Mouse (Mus musculus): Measurements from ENCODE around the gene Arl6ip6. TPM values are rescaled to one million over a fixed set of nuclear protein-coding genes. Genes with fewer than 3 reads are reported as not detected.

The Arl6ip6 gene
- polyA plus RNA-seq (2016; fragmentation: Nextera tagmentation; extraction: Ambion mirVana) = 78.6 and 79.9 TPM in 2 replicates

DNA sequence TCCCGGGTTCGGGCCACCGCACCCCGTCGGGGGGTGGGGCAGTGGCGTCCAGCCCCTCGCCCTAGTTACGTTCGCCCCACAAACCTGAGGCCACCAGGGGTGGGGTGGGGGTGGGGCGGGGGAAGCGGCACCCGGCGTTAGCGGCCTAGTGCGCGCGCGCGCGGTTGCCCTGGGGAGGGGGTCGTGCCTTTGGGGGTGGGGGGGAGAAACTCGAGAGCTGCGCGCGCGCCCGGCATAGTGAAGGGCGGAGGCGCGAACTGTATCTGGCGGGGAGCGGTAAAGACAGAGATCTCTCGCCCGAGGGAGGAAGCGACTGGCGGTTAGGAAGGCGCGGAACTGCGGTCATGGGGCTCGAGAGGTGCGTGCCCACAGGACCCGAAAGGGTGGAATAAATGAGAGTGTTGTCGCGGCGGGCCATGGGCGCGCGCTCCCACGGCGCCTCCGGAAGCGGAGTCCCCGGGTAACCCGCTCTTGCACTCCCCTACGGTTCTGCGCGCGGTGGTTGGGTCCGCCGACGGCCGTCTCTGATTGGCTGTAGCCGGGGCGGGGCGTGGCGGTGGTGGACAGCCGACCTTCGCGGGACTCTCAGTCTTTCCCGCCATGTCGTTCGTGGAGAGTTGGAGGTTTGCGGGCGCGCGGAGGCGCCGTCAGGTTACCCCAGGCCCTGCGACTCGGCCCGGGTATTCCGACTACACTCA lies at the start of gene Arl6ip6:
Gene Arl6ip6, plus strand, starts transcription at position 204 of the 698 bp plus-strand sequence.
- Histone ChIP-seq H3K27me3 (no peaks in the 10 kb centered on the region), H3K9ac (peak within 1 kb of the TSS; percentile 89), H3K27ac (peak within 1 kb of the TSS; percentile 96), H3K9me3 (no peaks in the 10 kb centered on the region), H3K4me1 (peaks cover 23% of the 10 kb centered on the region), H3K4me2 (peak within 1 kb of the TSS; percentile 68), H3K4me3 (replicated peaks) (peak within 1 kb of the TSS; percentile 87), H3K36me3 (replicated peaks) (peaks cover 17% of the 10 kb centered on the region)
- peak; percentile 93 for ATAC-seq (ENCODE audit: low FRiP score)
- WGBS = under 1% methylated on average over 80 of the region's 82 CpGs

DNA sequence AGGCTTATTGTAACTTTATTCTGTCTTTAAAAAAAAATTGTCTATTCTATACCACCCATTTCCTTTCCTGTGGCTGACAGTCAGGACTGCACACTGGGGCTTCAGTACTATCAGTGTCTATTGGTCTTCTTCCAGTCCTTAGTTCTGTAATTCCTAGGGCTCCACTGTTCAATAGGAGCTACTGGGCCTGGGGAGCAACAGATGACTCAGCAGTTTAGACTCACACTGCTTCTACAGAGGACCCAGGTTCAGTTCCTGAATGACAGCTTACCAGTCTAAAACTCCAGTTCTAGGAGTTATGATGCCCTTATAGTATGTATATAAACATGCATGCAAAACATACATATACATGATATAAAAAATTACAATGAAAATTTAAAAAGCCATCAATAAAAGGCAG lies 44.7 kb upstream of the Arl6ip6 start:
- H3K9ac ChIP-seq = no peak overlapping the region
- no peaks in the 10 kb centered on the region for H3K4me1 ChIP-seq
- H3K27ac ChIP-seq = no peak overlapping the region
- H3K36me3 ChIP-seq (replicated peaks) = peaks cover 47% of the 10 kb centered on the region
- no peaks in the 10 kb centered on the region for H3K27me3 ChIP-seq
- no peaks in the 10 kb centered on the region for H3K9me3 ChIP-seq
- no peak for ATAC-seq (ENCODE audit: low FRiP score)
- no peak overlapping the region for H3K4me2 ChIP-seq
- no peak overlapping the region for H3K4me3 ChIP-seq (replicated peaks)

DNA sequence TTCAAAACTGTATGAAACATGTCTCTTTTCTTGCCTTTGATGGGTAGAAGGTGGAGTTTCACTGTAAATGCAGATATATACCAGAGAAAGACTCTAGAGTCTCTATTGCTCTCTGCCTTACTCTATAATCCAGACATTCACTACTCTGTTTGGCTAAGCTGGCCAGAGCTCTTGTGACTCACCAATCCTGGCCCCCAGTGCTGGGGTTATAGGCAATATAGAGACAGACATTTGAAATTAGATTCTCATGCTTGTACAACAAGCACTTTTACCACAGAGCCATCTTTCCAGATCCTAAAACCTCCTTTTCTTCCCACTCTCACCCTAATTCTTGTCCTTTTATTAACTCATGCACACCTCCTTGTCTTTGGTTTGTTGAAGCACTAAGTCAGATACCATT lies 17.6 kb upstream of the Arl6ip6 start:
- H3K4me1 ChIP-seq = no peaks in the 10 kb centered on the region
- H3K36me3 ChIP-seq (replicated peaks) = peaks cover 23% of the 10 kb centered on the region
- ATAC-seq (ENCODE audit: low FRiP score) = no peak

DNA sequence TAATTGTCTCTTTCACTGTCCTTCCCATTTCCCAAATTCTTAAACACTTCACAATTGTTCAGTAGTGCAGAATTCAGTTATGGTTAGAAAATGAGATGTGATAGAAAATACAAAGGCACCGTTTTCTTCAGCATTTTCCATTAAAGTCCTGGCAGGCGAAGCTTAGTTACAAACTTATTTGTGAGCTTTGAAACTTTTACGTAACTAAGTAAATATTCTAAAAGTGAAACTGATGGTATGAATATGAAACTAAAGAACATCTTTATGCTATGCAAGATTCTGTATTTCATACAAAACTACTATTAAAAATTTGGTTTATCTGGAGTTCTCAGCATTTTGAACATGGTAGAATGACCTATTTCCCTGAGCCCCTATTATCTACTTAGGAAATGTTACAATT lies 12.6 kb upstream of the Arl6ip6 start:
- 92% methylated on average over 3 of the region's 3 CpGs for WGBS
- Histone ChIP-seq H3K27ac (no peak overlapping the region), H3K4me1 (no peaks in the 10 kb centered on the region; the same call in 1 of the 2 replicates), H3K9ac (no peak overlapping the region), H3K9me3 (no peaks in the 10 kb centered on the region), H3K36me3 (replicated peaks) (peaks cover 16% of the 10 kb centered on the region), H3K4me2 (no peak overlapping the region), H3K4me3 (replicated peaks) (no peak overlapping the region), H3K27me3 (no peaks in the 10 kb centered on the region)
- ATAC-seq (ENCODE audit: low FRiP score) = no peak

More for the DNA sequence above, 17.6 kb upstream of the Arl6ip6 start:
- H3K9me3 ChIP-seq = no peaks in the 10 kb centered on the region
- no peak overlapping the region for H3K4me3 ChIP-seq (replicated peaks)
- no peak overlapping the region for H3K9ac ChIP-seq
- H3K27me3 ChIP-seq = no peaks in the 10 kb centered on the region
- H3K4me2 ChIP-seq = no peak overlapping the region
- H3K27ac ChIP-seq = no peak overlapping the region

DNA sequence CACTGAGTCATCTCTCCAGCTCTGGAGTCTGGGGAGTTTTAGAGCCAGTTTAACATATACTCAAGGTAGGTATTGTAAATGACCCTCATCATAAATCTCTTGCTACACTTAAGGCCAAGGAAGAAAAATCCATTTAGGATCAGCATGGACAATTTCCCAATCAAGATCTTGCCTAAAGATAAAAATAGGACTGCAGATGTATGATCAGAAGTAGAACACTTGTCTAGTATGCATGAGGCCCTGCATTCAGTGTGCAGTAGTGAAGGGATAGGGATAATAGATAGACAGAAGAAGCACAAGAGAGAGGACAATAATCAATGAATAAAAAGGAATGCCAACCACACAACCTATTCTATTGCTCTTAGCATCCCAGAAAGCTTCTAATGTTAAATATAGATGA lies 11.7 kb upstream of the Arl6ip6 start:
- ATAC-seq (ENCODE audit: low FRiP score) = no peak
- no peak overlapping the region for H3K4me2 ChIP-seq
- H3K27ac ChIP-seq = no peak overlapping the region
- H3K27me3 ChIP-seq = no peaks in the 10 kb centered on the region
- no peaks in the 10 kb centered on the region for H3K9me3 ChIP-seq
- no peak overlapping the region for H3K9ac ChIP-seq
- peaks cover 10% of the 10 kb centered on the region for H3K36me3 ChIP-seq (replicated peaks)
- no peak overlapping the region for H3K4me3 ChIP-seq (replicated peaks)
- no peaks in the 10 kb centered on the region; the same call in 1 of the 2 replicates for H3K4me1 ChIP-seq

DNA sequence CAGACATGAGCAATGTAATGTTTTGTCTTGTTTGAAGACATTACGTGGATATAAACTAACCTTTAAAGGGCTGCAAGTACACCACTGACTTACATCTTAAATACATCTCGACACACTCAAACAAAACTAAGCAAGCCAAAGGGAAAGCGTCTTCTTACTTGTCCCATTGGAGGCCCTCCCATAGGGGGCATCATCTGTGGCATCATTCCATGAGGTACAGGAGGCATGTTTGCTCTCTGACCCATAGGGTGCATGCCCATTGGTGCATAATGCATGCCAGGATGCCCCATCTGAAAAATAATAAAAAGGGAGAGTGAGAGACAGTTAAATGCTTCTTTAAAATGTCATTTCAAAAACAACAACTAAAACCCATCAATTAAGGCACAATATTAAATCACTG lies 1.7 kb upstream of the Arl6ip6 start:
- Histone ChIP-seq H3K27ac (no peak overlapping the region), H3K4me1 (peaks cover 23% of the 10 kb centered on the region), H3K4me2 (peak overlapping the region; percentile 58), H3K36me3 (replicated peaks) (peaks cover 3% of the 10 kb centered on the region), H3K27me3 (no peaks in the 10 kb centered on the region), H3K9ac (0 out of 2 replicates have a peak overlapping the region, but pooled peaks have one; percentile 38), H3K9me3 (no peaks in the 10 kb centered on the region), H3K4me3 (replicated peaks) (peak overlapping the region; percentile 87)
- no peak for ATAC-seq (ENCODE audit: low FRiP score)
- WGBS = 81% methylated on average over 3 of the region's 3 CpGs

DNA sequence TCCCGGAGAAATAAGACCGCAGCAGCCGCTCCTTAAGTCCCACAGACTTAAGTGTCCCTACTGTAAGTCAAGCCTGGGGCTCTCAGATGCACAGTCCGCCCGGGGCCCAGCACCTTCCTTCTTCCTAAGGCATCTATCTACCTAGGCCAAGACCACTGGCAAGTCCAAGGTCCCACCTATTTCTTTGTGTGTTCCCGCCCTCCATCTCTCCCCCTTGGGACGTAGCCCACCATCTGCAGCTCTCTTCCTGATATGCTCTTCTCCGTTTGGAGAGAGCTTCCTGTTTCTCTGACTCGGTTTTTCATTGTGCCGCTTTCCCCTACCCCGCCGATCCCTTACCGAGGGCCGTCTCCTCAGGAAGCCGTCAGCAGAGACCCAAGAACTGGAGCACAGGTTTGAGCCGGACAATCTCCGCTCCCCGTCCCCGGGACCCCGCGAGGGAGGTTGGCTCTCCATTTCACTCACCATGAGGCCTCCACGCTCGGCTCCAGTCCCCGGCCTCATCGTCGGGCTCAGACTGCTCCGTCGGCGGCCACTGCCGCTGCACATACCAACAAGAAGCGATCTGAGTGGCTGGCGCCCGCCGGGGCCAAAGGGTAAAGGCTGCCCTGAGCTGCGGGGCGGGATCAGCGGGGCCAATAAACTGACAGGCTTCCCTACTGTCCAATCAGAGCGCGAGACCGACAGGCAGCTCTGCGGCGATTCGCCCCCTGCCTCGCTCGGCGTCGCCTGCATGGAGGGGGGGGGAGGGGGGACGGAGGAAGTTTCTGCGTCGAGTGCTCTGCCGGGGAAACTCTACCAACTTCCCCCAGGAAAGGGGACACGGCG lies 628 bp upstream of the Arl6ip6 start, which contains the start of gene Prpf40a:
Gene Prpf40a, minus strand, starts transcription at position 601 of the 828 bp plus-strand sequence.
- Histone ChIP-seq H3K9ac (peak within 1 kb of the TSS; percentile 89), H3K36me3 (replicated peaks) (peaks cover 12% of the 10 kb centered on the region), H3K4me1 (peaks cover 23% of the 10 kb centered on the region), H3K27ac (peak within 1 kb of the TSS; percentile 96), H3K4me2 (peak within 1 kb of the TSS; percentile 68), H3K27me3 (no peaks in the 10 kb centered on the region), H3K4me3 (replicated peaks) (peak within 1 kb of the TSS; percentile 87), H3K9me3 (no peaks in the 10 kb centered on the region)
- ATAC-seq (ENCODE audit: low FRiP score) = peak; percentile 97
- under 1% methylated on average over 47 of the region's 53 CpGs for WGBS

DNA sequence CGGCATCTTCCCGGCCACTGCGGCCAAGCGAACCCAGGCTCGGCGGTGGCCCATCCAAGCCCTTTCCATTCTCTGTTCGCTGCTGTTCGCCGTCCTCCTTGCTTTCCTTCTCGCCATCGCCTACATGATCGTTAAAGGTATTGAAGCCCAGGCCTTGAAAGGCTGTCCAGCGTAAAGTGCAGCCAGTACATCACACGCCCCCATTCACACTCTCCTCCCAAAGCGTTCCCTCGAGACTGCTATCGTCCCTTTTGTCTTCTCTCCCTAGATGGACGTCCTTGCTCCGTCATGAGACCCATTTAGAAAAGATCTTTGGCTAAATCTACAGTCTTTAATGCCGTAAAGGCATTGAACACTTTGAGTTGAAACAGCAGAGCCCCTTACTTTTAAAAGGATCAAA lies 860 bp downstream of the Arl6ip6 start:
- peak; percentile 1; the same call in 1 of the 2 replicates for ATAC-seq (ENCODE audit: low FRiP score)
- under 1% methylated on average over 20 of the region's 20 CpGs for WGBS
- Histone ChIP-seq H3K27me3 (no peaks in the 10 kb centered on the region), H3K4me1 (peaks cover 23% of the 10 kb centered on the region), H3K4me2 (peak overlapping the region; percentile 68), H3K9ac (peak overlapping the region; percentile 76), H3K27ac (peak overlapping the region; percentile 95), H3K36me3 (replicated peaks) (peaks cover 22% of the 10 kb centered on the region), H3K4me3 (replicated peaks) (peak overlapping the region; percentile 87), H3K9me3 (no peaks in the 10 kb centered on the region)

DNA sequence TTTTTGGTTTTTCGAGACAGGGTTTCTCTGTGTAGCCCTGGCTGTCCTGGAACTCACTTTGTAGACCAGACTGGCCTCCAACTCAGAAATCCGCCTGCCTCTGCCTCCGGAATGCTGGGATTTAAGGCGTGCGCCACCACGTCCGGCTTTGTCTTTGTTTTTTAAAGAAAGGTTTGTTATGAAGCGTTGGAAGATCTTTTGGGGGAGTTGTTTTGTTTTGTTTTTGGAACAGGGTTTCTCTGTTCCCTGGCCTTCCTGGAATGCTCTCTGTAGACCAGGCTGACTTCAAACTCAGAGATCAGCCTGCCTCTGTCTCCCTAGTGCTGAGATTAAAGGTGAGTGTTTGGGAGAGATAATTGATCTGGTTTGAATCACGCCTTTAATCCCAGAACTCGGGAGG lies 4.9 kb downstream of the Arl6ip6 start:
- no peak overlapping the region for H3K4me3 ChIP-seq (replicated peaks)
- no peak overlapping the region for H3K27ac ChIP-seq
- no peak for ATAC-seq (ENCODE audit: low FRiP score)
- peaks cover 31% of the 10 kb centered on the region for H3K36me3 ChIP-seq (replicated peaks)
- no peak overlapping the region for H3K4me2 ChIP-seq
- H3K4me1 ChIP-seq = peaks cover 12% of the 10 kb centered on the region
- no peak overlapping the region for H3K9ac ChIP-seq
- WGBS = 95% methylated on average over 10 of the region's 10 CpGs
- no peaks in the 10 kb centered on the region for H3K9me3 ChIP-seq
- H3K27me3 ChIP-seq = no peaks in the 10 kb centered on the region

DNA sequence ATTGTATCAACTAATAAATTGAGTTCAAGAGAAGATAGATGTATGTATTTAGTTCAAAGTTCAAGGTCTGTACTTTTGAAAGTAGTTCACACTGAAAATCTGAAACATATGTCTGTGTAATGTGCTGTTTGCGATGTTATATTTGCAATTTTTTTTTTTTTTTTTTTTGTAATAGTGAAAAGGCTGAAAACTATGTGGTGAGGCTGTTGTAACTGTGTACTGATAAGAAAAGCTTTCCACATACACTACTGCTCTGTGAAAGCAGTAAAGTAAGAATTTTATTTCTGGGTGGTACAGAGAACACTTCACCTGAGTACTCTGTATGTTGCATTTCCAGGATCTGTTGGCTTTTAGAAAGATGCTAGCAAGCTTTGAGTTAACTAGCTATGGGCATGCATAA lies 7.7 kb downstream of the Arl6ip6 start:
- no peak overlapping the region for H3K4me3 ChIP-seq (replicated peaks)
- no peak for ATAC-seq (ENCODE audit: low FRiP score)

DNA sequence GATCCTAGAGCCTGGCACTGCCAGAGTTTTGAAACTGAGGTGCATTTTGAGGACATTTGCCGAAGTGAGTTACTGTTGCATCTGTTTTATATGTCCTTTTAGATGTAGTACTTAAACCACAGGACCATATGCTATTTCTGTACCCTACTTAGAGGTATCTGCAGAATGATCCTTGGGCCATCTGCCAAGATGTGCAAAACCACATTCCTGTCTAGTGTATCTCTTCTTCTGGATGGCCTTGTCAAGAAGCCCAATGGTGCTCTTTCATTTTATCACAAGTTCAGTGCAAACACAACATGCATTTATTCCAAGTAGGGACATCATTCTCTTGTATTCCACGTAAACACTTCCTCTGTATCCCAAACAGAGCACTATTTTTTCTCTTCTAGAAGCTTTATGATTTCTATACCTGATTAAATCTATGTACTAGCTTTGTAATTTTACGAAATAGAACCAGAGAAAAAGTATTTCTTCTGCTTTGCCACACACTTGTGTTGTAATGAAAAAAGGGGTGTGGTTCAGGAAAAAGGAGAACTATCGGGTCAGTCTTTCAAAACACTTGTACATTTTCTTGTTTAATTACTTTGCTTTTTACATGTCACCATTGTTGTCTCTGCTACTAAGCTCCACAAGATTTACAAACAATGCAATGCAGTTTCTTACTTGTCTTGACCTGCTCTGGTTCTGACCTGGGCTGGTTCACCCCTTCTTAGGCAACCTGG lies 8.8 kb downstream of the Arl6ip6 start:
- no peak overlapping the region for H3K4me2 ChIP-seq
- WGBS = 96% methylated on average over 4 of the region's 4 CpGs
- peaks cover 29% of the 10 kb centered on the region for H3K36me3 ChIP-seq (replicated peaks)
- no peak for ATAC-seq (ENCODE audit: low FRiP score)
- no peaks in the 10 kb centered on the region for H3K9me3 ChIP-seq
- H3K27me3 ChIP-seq = no peaks in the 10 kb centered on the region
- no peak overlapping the region for H3K9ac ChIP-seq
- H3K4me3 ChIP-seq (replicated peaks) = no peak overlapping the region
- no peaks in the 10 kb centered on the region for H3K4me1 ChIP-seq
- no peak overlapping the region for H3K27ac ChIP-seq

More for the DNA sequence above, 7.7 kb downstream of the Arl6ip6 start:
- 89% methylated on average over 1 of the region's 1 CpGs for WGBS
- no peak overlapping the region for H3K27ac ChIP-seq
- H3K9me3 ChIP-seq = no peaks in the 10 kb centered on the region
- no peak overlapping the region for H3K4me2 ChIP-seq
- no peaks in the 10 kb centered on the region for H3K4me1 ChIP-seq
- H3K36me3 ChIP-seq (replicated peaks) = peaks cover 34% of the 10 kb centered on the region
- no peak overlapping the region for H3K9ac ChIP-seq
- H3K27me3 ChIP-seq = no peaks in the 10 kb centered on the region

Data from forebrain, embryonic 12.5 days (tissue).